Mouse (Mus musculus) E14TG2a.4 (cell line): ENCODE results near the gene Prkcsh.
A peak's percentile ranks its signal among the peaks of the same experiment; 100 is the strongest.

Source experiments
- H3K27me3 ChIP-seq: 2 replicates; pipeline ENCODE4 v1.6.1; 2014; ENCODE audit warnings: low read length, control low read depth; ENCODE audit not compliant: insufficient read depth
- H3K36me3 ChIP-seq: 2 replicates; pipeline ENCODE4 v1.6.1; 2014; ENCODE audit warnings: low read length, control low read depth; ENCODE audit not compliant: insufficient read depth
- H3K4me1 ChIP-seq: replicated peaks from 2 replicates; pipeline ENCODE4 v1.6.1; 2014; ENCODE audit warnings: low read depth, low read length, control low read depth
- H3K4me3 ChIP-seq: replicated peaks from 2 replicates; pipeline ENCODE4 v1.5.1; 2014; ENCODE audit warnings: mild to moderate bottlenecking, low read length
- H3K9me3 ChIP-seq: 2 replicates; pipeline ENCODE4 v1.6.1; 2014; ENCODE audit warnings: low read length, control low read depth
- CTCF ChIP-seq: conservative IDR thresholded peaks from 2 replicates; pipeline ENCODE4 v1.5.1; 2014; ENCODE audit warnings: low read length
- NANOG ChIP-seq: IDR thresholded peaks from 2 replicates; pipeline ENCODE4 v1.6.1; 2014; ENCODE audit warnings: borderline replicate concordance, low read length, mixed read lengths
- POU5F1 ChIP-seq: IDR thresholded peaks from 2 replicates; pipeline ENCODE4 v1.6.1; 2014; ENCODE audit warnings: low read length, borderline replicate concordance

Gene Prkcsh

GRCm38 (mm10) chr9:22050351-22050889 is 47.8 kb downstream of the Prkcsh start:
- Histone ChIP-seq H3K4me3 (peak overlapping the region; percentile 87), H3K27me3 (peaks cover 26% of the 10 kb centered on the region)
- TF ChIP-seq NANOG (no peak), POU5F1 (no peak), CTCF (no peak)

DNA sequence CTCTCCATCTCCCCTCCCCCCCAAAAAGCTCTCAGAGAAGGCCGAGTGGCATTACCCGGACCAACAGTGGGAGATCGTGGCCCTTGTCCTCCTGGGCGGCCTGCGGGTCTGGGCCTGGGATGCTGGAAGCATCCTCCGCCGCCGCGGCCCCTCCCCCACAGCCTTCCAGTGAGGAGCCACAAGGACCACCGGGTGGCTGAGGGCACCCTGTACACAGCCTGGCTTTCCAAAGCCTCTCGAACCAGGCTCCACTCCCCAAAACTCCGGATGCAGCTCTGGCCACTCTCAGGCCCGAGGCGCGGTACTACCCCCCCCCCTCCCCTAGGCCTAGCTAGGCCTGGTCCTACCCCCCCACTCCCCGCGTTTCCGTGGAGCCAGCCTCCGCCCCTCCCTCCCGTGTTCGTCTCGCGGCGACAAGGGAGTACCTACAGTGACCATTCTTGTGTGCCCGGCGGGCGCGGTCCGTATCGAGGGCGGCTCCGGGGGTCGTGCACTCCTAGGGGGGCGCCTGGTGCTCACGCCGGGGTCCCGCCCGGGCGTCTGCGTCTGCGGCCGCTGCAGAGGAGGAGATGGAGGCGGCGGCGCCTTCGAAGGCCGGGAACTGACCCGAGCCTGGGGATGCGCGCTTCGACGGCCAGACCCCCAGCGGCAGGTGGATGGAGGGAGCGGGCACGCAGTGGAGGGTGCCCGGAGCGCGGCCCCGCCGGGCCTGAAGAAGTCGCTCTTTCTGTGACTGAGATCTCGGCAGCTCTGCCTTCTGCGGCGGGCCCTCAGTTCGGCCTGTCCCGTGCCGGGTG is 48.8 kb downstream of the Prkcsh start:
- Histone ChIP-seq H3K4me3 (peak overlapping the region; percentile 87), H3K4me1 (peaks cover 70% of the 10 kb centered on the region), H3K27me3 (peaks cover 35% of the 10 kb centered on the region), H3K9me3 (no peaks in the 10 kb centered on the region), H3K36me3 (0 out of 2 replicates have a peak, but pooled peaks cover 3% of the 10 kb centered on the region)
- TF ChIP-seq CTCF (no peak), POU5F1 (no peak), NANOG (no peak)

More at GRCm38 (mm10) chr9:22050351-22050889, 47.8 kb downstream of the Prkcsh start:
- Histone ChIP-seq H3K4me1 (peaks cover 62% of the 10 kb centered on the region), H3K9me3 (no peaks in the 10 kb centered on the region), H3K36me3 (no peaks in the 10 kb centered on the region)

DNA sequence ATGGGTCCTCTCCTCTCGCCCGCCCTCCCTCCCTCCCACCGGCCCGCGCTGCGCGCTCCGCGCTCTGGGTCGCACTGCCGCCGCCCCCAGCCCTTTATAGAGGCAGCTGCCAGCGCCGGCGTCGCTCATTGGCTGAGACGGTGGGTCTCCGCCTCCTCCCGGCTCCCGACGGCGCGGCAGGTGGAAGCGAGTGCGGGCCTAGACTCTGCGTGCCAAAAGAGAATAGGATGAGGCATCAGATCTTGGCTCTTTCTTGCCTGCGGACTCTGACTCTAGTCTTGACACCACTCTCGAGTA is 49.3 kb downstream of the Prkcsh start, which contains the start of gene Elavl3:
Gene Elavl3 (minus strand): TSS at position 66 of the 297 bp plus-strand sequence.
- no peak for TF ChIP-seq POU5F1
- no peak for TF ChIP-seq NANOG
- TF ChIP-seq CTCF = no peak
- Histone ChIP-seq H3K36me3 (peaks cover 8% of the 10 kb centered on the region), H3K27me3 (peaks cover 37% of the 10 kb centered on the region), H3K4me1 (peaks cover 72% of the 10 kb centered on the region), H3K9me3 (no peaks in the 10 kb centered on the region), H3K4me3 (peak within 1 kb of the TSS; percentile 87)

- H3K4me1 ChIP-seq = peaks cover 56% of the 10 kb centered on the region
- no peak for TF ChIP-seq NANOG
- TF ChIP-seq POU5F1 = no peak
- no peak for TF ChIP-seq CTCF
- no peaks in the 10 kb centered on the region for H3K9me3 ChIP-seq
- H3K36me3 ChIP-seq = peaks cover 26% of the 10 kb centered on the region
- H3K4me3 ChIP-seq = no peak overlapping the region
- peaks cover 37% of the 10 kb centered on the region for H3K27me3 ChIP-seq
Observed at GRCm38 (mm10) chr9:22053657-22054056, 51.1 kb downstream of the Prkcsh start.

- peaks cover 48% of the 10 kb centered on the region for H3K4me1 ChIP-seq
- peaks cover 37% of the 10 kb centered on the region for H3K27me3 ChIP-seq
- peak; percentile 37 for TF ChIP-seq CTCF
- TF ChIP-seq NANOG = no peak
- peaks cover 31% of the 10 kb centered on the region for H3K36me3 ChIP-seq
- H3K9me3 ChIP-seq = no peaks in the 10 kb centered on the region
- H3K4me3 ChIP-seq = peak overlapping the region; percentile 76
Observed at GRCm38 (mm10) chr9:22054411-22055076, 51.9 kb downstream of the Prkcsh start.

DNA sequence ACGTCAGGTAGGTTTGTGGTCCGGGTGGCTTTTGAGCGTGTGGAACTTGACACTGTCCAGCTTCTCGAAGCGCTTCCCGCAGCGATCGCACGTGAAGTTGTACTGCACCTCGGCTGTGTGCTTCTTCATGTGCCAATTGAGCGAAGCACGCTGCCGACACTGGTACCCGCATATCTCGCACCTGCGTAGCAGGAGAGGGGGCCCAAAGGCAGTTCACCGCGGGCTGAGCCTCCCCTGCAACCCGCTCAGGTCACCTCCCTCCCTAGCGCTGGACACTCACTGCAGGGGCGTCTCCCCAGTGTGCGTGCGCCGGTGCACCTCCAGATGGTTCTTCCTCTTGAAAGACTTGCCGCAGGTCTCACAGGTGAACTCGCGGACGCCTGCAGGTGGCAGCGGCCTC is 53.1 kb downstream of the Prkcsh start:
- TF ChIP-seq CTCF = no peak
- TF ChIP-seq POU5F1 = no peak
- no peak for TF ChIP-seq NANOG
- H3K9me3 ChIP-seq = no peaks in the 10 kb centered on the region
- H3K4me3 ChIP-seq = peak overlapping the region; percentile 76
- peaks cover 40% of the 10 kb centered on the region for H3K4me1 ChIP-seq
- H3K36me3 ChIP-seq = peaks cover 37% of the 10 kb centered on the region
- peaks cover 37% of the 10 kb centered on the region for H3K27me3 ChIP-seq

DNA sequence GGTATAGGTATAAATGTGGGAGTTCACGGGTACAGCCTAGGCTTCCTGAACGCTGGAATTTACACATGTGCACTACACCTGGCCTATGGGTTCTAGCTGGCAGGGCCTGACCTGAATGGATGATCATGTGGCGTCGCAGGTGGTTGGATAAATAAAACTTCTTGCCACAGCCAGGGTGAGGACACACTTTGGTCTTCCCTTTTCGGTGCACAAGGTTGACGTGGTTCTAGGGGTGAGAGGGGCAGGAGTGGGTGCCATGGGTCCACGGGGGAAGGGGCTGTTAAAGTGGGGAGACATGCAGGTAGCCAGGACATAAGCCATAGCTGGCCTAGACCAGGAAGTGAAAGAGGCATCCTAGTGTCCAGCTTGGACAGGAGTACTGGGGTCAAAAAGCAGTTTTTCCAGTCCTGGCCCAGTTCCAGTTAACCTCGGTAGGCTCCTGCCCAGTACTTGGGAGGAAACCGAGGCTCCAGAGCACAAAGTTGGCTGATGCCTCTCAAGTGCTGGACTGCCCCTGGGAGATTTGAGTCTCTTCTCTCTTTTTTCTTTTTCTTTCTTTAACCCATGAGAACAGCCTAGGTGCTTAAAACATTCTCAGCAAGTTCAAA is 53.8 kb downstream of the Prkcsh start:
- TF ChIP-seq NANOG = no peak
- TF ChIP-seq CTCF = no peak
- TF ChIP-seq POU5F1 = no peak

DNA sequence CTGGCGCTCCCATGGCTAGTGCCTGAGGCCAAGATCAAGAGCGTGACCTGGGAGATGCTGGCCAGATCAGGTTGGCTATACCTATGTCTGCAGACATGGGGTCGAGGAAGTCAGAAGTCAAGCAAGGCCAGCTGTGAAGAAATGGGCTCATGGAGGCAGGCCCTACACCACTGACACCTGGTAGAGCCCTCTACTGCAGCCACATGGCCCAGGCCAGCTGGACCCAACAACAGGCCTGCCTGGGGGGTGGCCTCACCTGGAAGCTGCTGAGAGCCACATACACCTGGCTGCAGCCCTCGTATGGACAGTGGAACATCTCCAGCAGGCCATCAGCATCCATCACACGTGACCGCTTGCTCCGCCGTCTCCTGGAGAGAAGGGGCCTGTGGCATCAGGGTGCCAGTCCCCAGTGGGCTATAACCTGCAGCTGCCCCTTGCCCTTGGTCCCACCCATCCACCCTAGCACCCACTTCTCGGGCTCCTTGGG is 54.5 kb downstream of the Prkcsh start:
- H3K4me3 ChIP-seq = no peak overlapping the region
- H3K4me1 ChIP-seq = peaks cover 34% of the 10 kb centered on the region
- TF ChIP-seq POU5F1 = no peak
- no peak for TF ChIP-seq CTCF
- no peak for TF ChIP-seq NANOG
- peaks cover 27% of the 10 kb centered on the region for H3K27me3 ChIP-seq
- H3K36me3 ChIP-seq = peaks cover 50% of the 10 kb centered on the region
- H3K9me3 ChIP-seq = no peaks in the 10 kb centered on the region

More for the DNA sequence above, 53.8 kb downstream of the Prkcsh start:
- Histone ChIP-seq H3K4me3 (peak overlapping the region; percentile 76; the same call in 1 of the 2 replicates), H3K27me3 (peaks cover 32% of the 10 kb centered on the region), H3K4me1 (peaks cover 35% of the 10 kb centered on the region), H3K9me3 (no peaks in the 10 kb centered on the region), H3K36me3 (peaks cover 44% of the 10 kb centered on the region)
